Mouse (Mus musculus) E14TG2a.4 (cell line): ENCODE measurements around the gene Dscaml1.
A peak's percentile ranks its signal among the peaks of the same experiment; 100 is the strongest.

Experiments
- H3K27me3 ChIP-seq: 2 replicates; pipeline ENCODE4 v1.6.1; 2014; ENCODE audit warnings: low read length, control low read depth; ENCODE audit not compliant: insufficient read depth
- H3K36me3 ChIP-seq: 2 replicates; pipeline ENCODE4 v1.6.1; 2014; ENCODE audit warnings: low read length, control low read depth; ENCODE audit not compliant: insufficient read depth
- H3K4me1 ChIP-seq: replicated peaks from 2 replicates; pipeline ENCODE4 v1.6.1; 2014; ENCODE audit warnings: low read depth, low read length, control low read depth
- H3K4me3 ChIP-seq: replicated peaks from 2 replicates; pipeline ENCODE4 v1.5.1; 2014; ENCODE audit warnings: mild to moderate bottlenecking, low read length
- H3K9me3 ChIP-seq: 2 replicates; pipeline ENCODE4 v1.6.1; 2014; ENCODE audit warnings: low read length, control low read depth
- CTCF ChIP-seq: conservative IDR thresholded peaks from 2 replicates; pipeline ENCODE4 v1.5.1; 2014; ENCODE audit warnings: low read length
- NANOG ChIP-seq: IDR thresholded peaks from 2 replicates; pipeline ENCODE4 v1.6.1; 2014; ENCODE audit warnings: borderline replicate concordance, low read length, mixed read lengths
- POU5F1 ChIP-seq: IDR thresholded peaks from 2 replicates; pipeline ENCODE4 v1.6.1; 2014; ENCODE audit warnings: low read length, borderline replicate concordance

Gene Dscaml1

GRCm38 (mm10) chr9:45413478-45414140 lies 12.8 kb upstream of the Dscaml1 start:
- H3K4me1 ChIP-seq = peaks cover 28% of the 10 kb centered on the region
- no peak overlapping the region for H3K4me3 ChIP-seq
- H3K36me3 ChIP-seq = no peaks in the 10 kb centered on the region
- no peaks in the 10 kb centered on the region for H3K9me3 ChIP-seq
- peaks cover 12% of the 10 kb centered on the region for H3K27me3 ChIP-seq
- TF ChIP-seq NANOG = no peak
- peak; percentile 77 for TF ChIP-seq CTCF

GRCm38 (mm10) chr9:45415912-45416311 lies 10.5 kb upstream of the Dscaml1 start:
- Histone ChIP-seq H3K4me1 (peaks cover 16% of the 10 kb centered on the region), H3K9me3 (no peaks in the 10 kb centered on the region), H3K4me3 (no peak overlapping the region), H3K36me3 (no peaks in the 10 kb centered on the region), H3K27me3 (no peaks in the 10 kb centered on the region; the same call in 1 of the 2 replicates)
- peak; percentile 71 for TF ChIP-seq CTCF
- no peak for TF ChIP-seq NANOG

DNA sequence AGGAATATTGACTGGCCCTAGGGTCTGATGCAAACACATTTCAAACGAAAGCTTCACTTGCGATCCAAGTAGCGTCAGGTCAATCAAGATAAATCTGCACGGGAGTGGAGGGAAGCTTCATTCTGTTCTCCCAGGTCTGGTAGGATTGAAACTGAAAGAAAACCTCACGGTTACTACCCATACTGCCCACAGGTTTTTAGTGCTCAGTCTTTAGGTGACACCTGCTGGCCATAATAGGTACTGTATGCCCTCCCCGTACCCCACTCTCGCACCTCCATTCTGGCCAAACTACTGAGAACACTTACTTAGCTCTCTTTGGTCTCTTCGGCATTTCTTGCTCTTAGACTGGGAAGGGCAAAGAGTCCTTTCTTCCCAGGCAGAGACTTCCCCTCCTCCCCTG lies 9.2 kb upstream of the Dscaml1 start:
- Histone ChIP-seq H3K4me1 (peaks cover 8% of the 10 kb centered on the region), H3K4me3 (no peak overlapping the region), H3K27me3 (no peaks in the 10 kb centered on the region), H3K9me3 (no peaks in the 10 kb centered on the region), H3K36me3 (no peaks in the 10 kb centered on the region)
- TF ChIP-seq POU5F1 (no peak), CTCF (peak; percentile 97)

GRCm38 (mm10) chr9:45418252-45418651 lies 8.2 kb upstream of the Dscaml1 start:
- H3K4me1 ChIP-seq = peaks cover 11% of the 10 kb centered on the region; the same call in 1 of the 2 replicates
- no peaks in the 10 kb centered on the region for H3K27me3 ChIP-seq
- no peak for TF ChIP-seq NANOG
- TF ChIP-seq CTCF = no peak
- TF ChIP-seq POU5F1 = no peak
- H3K36me3 ChIP-seq = no peaks in the 10 kb centered on the region
- no peaks in the 10 kb centered on the region for H3K9me3 ChIP-seq
- no peak overlapping the region for H3K4me3 ChIP-seq

DNA sequence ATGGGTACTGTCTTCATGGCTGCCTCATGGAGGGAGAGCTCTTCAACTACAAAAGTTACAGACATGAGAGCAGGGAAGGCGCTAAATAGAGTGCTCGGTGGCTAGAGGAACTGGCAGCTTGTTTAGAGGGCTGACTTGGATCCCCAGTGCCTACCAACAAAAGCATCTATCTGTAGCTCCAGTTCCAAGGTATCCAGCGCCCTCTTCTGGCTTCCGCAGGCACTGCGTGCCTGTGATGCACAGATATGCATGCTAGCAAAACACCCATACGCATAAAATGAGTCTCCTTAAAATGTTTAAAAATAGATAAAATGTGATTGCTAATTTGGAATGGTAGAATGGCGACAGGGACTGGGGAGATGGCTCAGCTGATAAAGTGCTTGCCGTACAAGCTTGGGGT lies 5.2 kb upstream of the Dscaml1 start:
- H3K4me3 ChIP-seq = no peak overlapping the region
- peaks cover 11% of the 10 kb centered on the region; the same call in 1 of the 2 replicates for H3K4me1 ChIP-seq
- no peaks in the 10 kb centered on the region for H3K9me3 ChIP-seq
- no peaks in the 10 kb centered on the region for H3K27me3 ChIP-seq
- no peaks in the 10 kb centered on the region for H3K36me3 ChIP-seq
- no peak for TF ChIP-seq POU5F1
- TF ChIP-seq CTCF = peak; percentile 93
- TF ChIP-seq NANOG = no peak

DNA sequence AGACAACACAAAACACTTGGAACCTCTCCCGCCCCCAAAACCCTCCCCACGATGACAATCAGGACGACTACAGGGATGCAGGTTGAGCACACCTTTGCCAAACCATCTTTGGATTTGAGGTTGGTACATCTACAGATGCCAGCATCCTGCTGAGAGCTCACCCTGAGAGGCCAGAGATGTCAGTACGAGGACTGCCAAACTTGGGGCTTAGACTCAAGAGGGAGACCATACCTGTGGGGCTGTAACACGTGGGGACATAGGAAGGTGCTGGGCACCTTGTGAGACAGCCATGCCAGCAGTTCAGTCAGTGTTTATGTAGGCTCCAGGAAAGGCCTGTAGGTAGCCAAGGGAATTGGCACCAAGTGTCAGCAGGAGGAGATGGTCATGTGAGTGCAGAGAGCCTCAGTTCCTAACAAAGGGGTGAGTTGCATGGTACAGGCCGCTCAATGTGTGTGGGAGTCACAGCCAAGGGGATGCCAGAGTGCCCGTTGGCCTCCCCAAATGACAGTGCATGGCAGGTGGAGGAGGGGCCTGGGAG lies 3.6 kb upstream of the Dscaml1 start:
- no peak for TF ChIP-seq POU5F1
- no peak for TF ChIP-seq CTCF
- no peak for TF ChIP-seq NANOG
- 0 out of 2 replicates have a peak, but pooled peaks cover 7% of the 10 kb centered on the region for H3K4me1 ChIP-seq

GRCm38 (mm10) chr9:45429392-45429791 lies 3.0 kb downstream of the Dscaml1 start:
- H3K27me3 ChIP-seq = peaks cover 68% of the 10 kb centered on the region
- H3K4me3 ChIP-seq = no peak overlapping the region
- peaks cover 23% of the 10 kb centered on the region for H3K4me1 ChIP-seq
- no peaks in the 10 kb centered on the region for H3K9me3 ChIP-seq
- TF ChIP-seq NANOG (no peak), POU5F1 (no peak), CTCF (no peak)
- no peaks in the 10 kb centered on the region for H3K36me3 ChIP-seq

More for the DNA sequence above, 3.6 kb upstream of the Dscaml1 start:
- Histone ChIP-seq H3K36me3 (no peaks in the 10 kb centered on the region), H3K27me3 (peaks cover 13% of the 10 kb centered on the region), H3K4me3 (no peak overlapping the region), H3K9me3 (no peaks in the 10 kb centered on the region)

DNA sequence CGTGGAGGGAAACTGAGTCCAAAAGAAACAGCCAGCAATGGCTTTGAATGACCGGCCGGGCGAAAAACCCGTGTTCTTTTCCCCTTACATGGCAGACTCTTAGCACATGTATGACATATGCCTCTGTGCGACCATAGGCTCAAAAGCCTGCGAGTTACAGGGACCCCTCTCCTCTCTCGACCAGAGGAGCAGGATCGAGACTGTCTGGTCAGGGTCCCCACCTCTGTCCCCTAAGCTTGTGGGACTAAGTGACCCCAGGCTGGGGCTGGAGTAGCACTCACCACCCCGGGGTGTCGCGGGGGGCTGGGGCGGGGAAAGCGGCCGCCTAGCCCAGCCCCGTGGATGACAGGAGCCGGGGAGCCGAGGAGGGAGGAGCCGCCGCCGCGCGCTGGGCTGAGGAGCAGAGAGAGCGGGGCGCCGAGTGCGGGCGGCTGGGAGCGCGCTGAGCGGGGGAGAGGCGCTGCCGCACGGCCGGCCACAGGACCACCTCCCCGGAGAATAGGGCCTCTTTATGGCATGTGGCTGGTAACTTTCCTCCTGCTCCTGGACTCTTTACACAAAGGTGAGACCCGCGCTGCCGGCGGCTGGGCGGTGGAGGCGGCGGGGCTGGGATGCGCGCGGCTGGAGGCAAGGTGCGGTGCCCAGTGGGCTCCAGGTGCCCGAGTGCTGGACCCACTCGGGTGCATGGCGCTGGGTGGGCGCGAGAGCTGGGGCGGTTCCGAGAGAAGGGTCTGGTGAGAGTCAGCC lies 3.7 kb downstream of the Dscaml1 start:
- TF ChIP-seq POU5F1 = no peak
- no peak for TF ChIP-seq CTCF
- no peak for TF ChIP-seq NANOG
- Histone ChIP-seq H3K4me1 (peaks cover 23% of the 10 kb centered on the region), H3K36me3 (no peaks in the 10 kb centered on the region), H3K9me3 (no peaks in the 10 kb centered on the region), H3K4me3 (peak overlapping the region; percentile 85), H3K27me3 (peaks cover 74% of the 10 kb centered on the region)

GRCm38 (mm10) chr9:45430698-45430959 lies 4.2 kb downstream of the Dscaml1 start:
- Histone ChIP-seq H3K36me3 (no peaks in the 10 kb centered on the region), H3K4me3 (peak overlapping the region; percentile 85), H3K4me1 (peaks cover 23% of the 10 kb centered on the region), H3K9me3 (no peaks in the 10 kb centered on the region), H3K27me3 (peaks cover 74% of the 10 kb centered on the region)
- no peak for TF ChIP-seq NANOG
- TF ChIP-seq CTCF = no peak
- TF ChIP-seq POU5F1 = no peak
